Mouse (Mus musculus): ENCODE measurements around the gene Olfr10.

Olfr10 gene

GRCm38 (mm10) chr11:49322442-49322841, 17.9 kb downstream of the Olfr10 start, which contains the start of gene Olfr1391:
TSS of gene Olfr1391 (plus strand) at chr11:49322742.
- DNase-seq (ENCODE audit: low read depth, low spot score) = no peak

- DNase-seq (ENCODE audit: low read depth, low spot score) = no peak
These were observed 22.2 kb downstream of the Olfr10 start for GRCm38 (mm10) chr11:49326726-49327125.

GRCm38 (mm10) chr11:49329686-49330085, 25.1 kb downstream of the Olfr10 start:
- DNase-seq (ENCODE audit: low read depth, low spot score) = no peak

GRCm38 (mm10) chr11:49334888-49335287, 30.3 kb downstream of the Olfr10 start, which contains the start of gene Olfr1390:
TSS of gene Olfr1390 (plus strand) at chr11:49335188.
- DNase-seq (ENCODE audit: low read depth, low spot score) = no peak

GRCm38 (mm10) chr11:49337150-49337832, 32.8 kb downstream of the Olfr10 start:
- DNase-seq (ENCODE audit: low read depth, low spot score) = no peak

Data from ZHBTc4 (cell line).